In the genomic region with DNA sequence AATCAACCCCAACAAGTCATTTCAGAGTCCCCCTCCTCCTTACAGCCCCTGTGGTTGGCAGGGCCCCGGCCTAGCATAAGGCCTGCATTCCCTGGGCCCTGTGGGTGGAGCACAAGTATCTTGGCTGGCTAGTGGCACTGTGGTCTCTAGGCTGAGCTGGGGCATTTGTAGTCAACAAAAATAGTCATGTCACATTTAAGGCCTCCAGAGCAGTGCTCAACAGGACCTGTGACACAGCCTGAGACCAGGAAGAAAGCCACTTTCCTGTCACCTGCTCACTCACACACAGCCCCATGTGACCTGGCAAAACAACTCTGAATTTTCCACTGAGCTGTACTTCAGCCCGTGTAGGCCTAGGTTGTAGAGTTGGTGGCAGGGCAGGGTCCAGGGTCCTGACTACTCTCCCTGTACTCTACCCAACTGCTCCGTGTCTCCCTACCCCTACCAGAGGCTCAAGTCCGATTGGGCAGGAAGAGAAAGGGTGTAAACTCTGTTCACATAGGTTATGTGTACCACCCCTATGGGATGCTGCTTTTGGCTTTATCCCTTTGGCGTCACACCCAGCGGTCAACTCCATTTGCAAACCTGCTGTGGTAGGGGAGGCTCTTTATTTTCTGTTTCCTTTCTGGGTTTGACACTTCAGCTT, we compare ENCODE assay signal across 10 mouse cellular contexts. TPM values are rescaled to one million over a fixed set of nuclear protein-coding genes. Genes with fewer than 3 reads are reported as not detected.
A peak's percentile ranks its signal among the peaks of the same experiment; 100 is the strongest.
DNase-seq lines count a peak whose midpoint lies in the region; ATAC-seq lines count a peak whose summit lies in the region.
"Had no signal": no experiment of that assay in that cellular context is flagged by ENCODE, and none has a peak within 500 bp of the region (broad histone marks: within the 10 kb centered on the region; RNA-seq: fewer than 3 reads in every experiment).

No protein-coding gene starts in this region.

- no peak for ATAC-seq in kidney, embryonic 15.5 days (replicated peaks; ENCODE audit: low FRiP score)
- ATAC-seq in limb, embryonic 12.5 days (ENCODE audit: insufficient number of reproducible peaks, insufficient read depth, low FRiP score, low TSS enrichment, low read depth): no peak
- ATAC-seq: forebrain, embryonic 14.5 days had no signal

- no peak overlapping the region for H3K9ac ChIP-seq in kidney, embryonic 15.5 days
- no peak overlapping the region for H3K9ac ChIP-seq in limb, embryonic 12.5 days (replicated peaks)

- H3K36me3 ChIP-seq in kidney, embryonic 15.5 days: no peaks in the 10 kb centered on the region
- H3K36me3 ChIP-seq in limb, embryonic 12.5 days: no peaks in the 10 kb centered on the region

- H3K27me3 ChIP-seq in kidney, embryonic 15.5 days: no peaks in the 10 kb centered on the region
- H3K27me3 ChIP-seq in limb, embryonic 12.5 days: no peaks in the 10 kb centered on the region

- peak; percentile 38 for DNase-seq in kidney, adult 9 months
- DNase-seq in CD4-positive, CD25-positive, alpha-beta regulatory T cell, adult 2 months (ENCODE audit: low read depth, low spot score): peak; percentile 80
- DNase-seq in heart, adult 8-10 months (ENCODE audit: low spot score): peak; percentile 37
- DNase-seq in frontal cortex, postnatal 36 days (ENCODE audit: low spot score in 2 of 2): no peak
- DNase-seq in yolk sac, embryonic 10.5 days (ENCODE audit: low spot score): no peak
- no peak for DNase-seq in lung, postnatal 4 days

- H3K9me3 ChIP-seq in kidney, embryonic 15.5 days (replicated peaks): no peaks in the 10 kb centered on the region
- H3K9me3 ChIP-seq in limb, embryonic 12.5 days: no peaks in the 10 kb centered on the region

- H3K27ac ChIP-seq in kidney, embryonic 15.5 days: no peak overlapping the region
- H3K27ac ChIP-seq in limb, embryonic 12.5 days: 0 out of 2 replicates have a peak overlapping the region, but pooled peaks have one; percentile 35

- no peak overlapping the region for H3K4me2 ChIP-seq in kidney, embryonic 15.5 days
- H3K4me2 ChIP-seq in limb, embryonic 12.5 days: no peak overlapping the region

- peaks cover 11% of the 10 kb centered on the region for H3K4me1 ChIP-seq in kidney, embryonic 15.5 days
- peaks cover 43% of the 10 kb centered on the region for H3K4me1 ChIP-seq in limb, embryonic 12.5 days (replicated peaks)

- no peak overlapping the region for H3K4me3 ChIP-seq in kidney, embryonic 15.5 days (replicated peaks)
- no peak overlapping the region for H3K4me3 ChIP-seq in limb, embryonic 12.5 days (replicated peaks)

- WGBS in kidney, embryonic 15.5 days: 79% methylated on average over 6 of the region's 6 CpGs
- 65% methylated on average over 6 of the region's 6 CpGs for WGBS in limb, embryonic 12.5 days

RNA-seq across cellular contexts. Expression of a gene that starts 13.0 kb away (rescaled TPM):
- 25.5 and 28.9 TPM in 2 replicates for polyA plus RNA-seq in kidney, embryonic 15.5 days (2015; fragmentation: Nextera tagmentation; extraction: Ambion mirVana)
- total RNA-seq in heart, adult 8-10 months (2022): 10 to 100 TPM in 3 of 4 experiments, 1 to 10 TPM in 1; 9.9 to 35.1 (median 12.5) TPM
- polyA plus RNA-seq in limb, embryonic 12.5 days (2016; fragmentation: Nextera tagmentation; extraction: Ambion mirVana): 16.2 and 18.6 TPM in 2 replicates

RNA-seq across cellular contexts. Expression of a gene that starts 44.3 kb away (rescaled TPM):
- 0.49 and 0.84 TPM in 2 replicates for polyA plus RNA-seq in kidney, embryonic 15.5 days (2015; fragmentation: Nextera tagmentation; extraction: Ambion mirVana)
- not detected for total RNA-seq in heart, adult 8-10 months (2022)
- polyA plus RNA-seq in limb, embryonic 12.5 days (2016; fragmentation: Nextera tagmentation; extraction: Ambion mirVana): 12.1 and 30.7 TPM in 2 replicates
- polyA plus RNA-seq: testis, adult 2 months had no signal

Comparison
In these comparisons a context has a peak if more than half of its experiments do, and no peak if none do; other contexts are left out.
1. DNase-seq: peak in kidney, adult 9 months (single experiment), CD4-positive, CD25-positive, alpha-beta regulatory T cell, adult 2 months (single experiment) and heart, adult 8-10 months (single experiment); none in frontal cortex, postnatal 36 days (0 of 2), yolk sac, embryonic 10.5 days (single experiment) and lung, postnatal 4 days (0 of 2).